Mouse (Mus musculus): ENCODE measurements around the gene Drg1.
"Not testable (repeated sequence)": the region's sequence is repeated elsewhere in the genome, so short reads cannot be mapped to it uniquely, and the experiment has no call there.

Drg1 gene

GRCm38 (mm10) chr11:3165210-3165782, 100.9 kb downstream of the Drg1 start:
- DNase-seq = not testable (repeated sequence)

- DNase-seq = not testable (repeated sequence)
Observed at GRCm38 (mm10) chr11:3163661-3164060, 102.6 kb downstream of the Drg1 start.

GRCm38 (mm10) chr11:3163122-3163521, 103.1 kb downstream of the Drg1 start:
- DNase-seq = peak; percentile 57

- peak; percentile 97 for DNase-seq
Observed at GRCm38 (mm10) chr11:3162236-3162897, 103.8 kb downstream of the Drg1 start.

- peak; percentile 84 for DNase-seq
Observed at GRCm38 (mm10) chr11:3161370-3161769, 104.8 kb downstream of the Drg1 start.

GRCm38 (mm10) chr11:3158800-3159199, 107.4 kb downstream of the Drg1 start:
- not testable (repeated sequence) for DNase-seq

- not testable (repeated sequence) for DNase-seq
Observed at GRCm38 (mm10) chr11:3157996-3158395, 108.2 kb downstream of the Drg1 start.

- not testable (repeated sequence) for DNase-seq
Observed at GRCm38 (mm10) chr11:3156991-3157390, 109.2 kb downstream of the Drg1 start.

GRCm38 (mm10) chr11:3153666-3154397, 112.4 kb downstream of the Drg1 start:
- DNase-seq = peak; percentile 72

GRCm38 (mm10) chr11:3151358-3151757, 114.9 kb downstream of the Drg1 start:
- DNase-seq = peak; percentile 28

GRCm38 (mm10) chr11:3150677-3151003, 115.6 kb downstream of the Drg1 start:
- not testable (repeated sequence) for DNase-seq

GRCm38 (mm10) chr11:3150003-3150676, 116.1 kb downstream of the Drg1 start:
- peak; percentile 50 for DNase-seq

GRCm38 (mm10) chr11:3149471-3149870, 116.7 kb downstream of the Drg1 start:
- not testable (repeated sequence) for DNase-seq

GRCm38 (mm10) chr11:3146806-3147205, 119.4 kb downstream of the Drg1 start:
- DNase-seq = not testable (repeated sequence)

- DNase-seq = not testable (repeated sequence)
Observed at GRCm38 (mm10) chr11:3145359-3146165, 120.7 kb downstream of the Drg1 start.

- not testable (repeated sequence) for DNase-seq
Observed at GRCm38 (mm10) chr11:3143984-3144383, 122.2 kb downstream of the Drg1 start.

GRCm38 (mm10) chr11:3142413-3142812, 123.8 kb downstream of the Drg1 start:
- DNase-seq = peak; percentile 87

GRCm38 (mm10) chr11:3140967-3141535, 125.2 kb downstream of the Drg1 start:
- DNase-seq = peak; percentile 61

GRCm38 (mm10) chr11:3138323-3138722, 127.9 kb downstream of the Drg1 start:
- DNase-seq = peak; percentile 36
